Mouse (Mus musculus) C2C12 (cell line): Measurements from ENCODE around the gene Ppp3cb. TPM values are rescaled to one million over a fixed set of nuclear protein-coding genes. Genes with fewer than 3 reads are reported as not detected.

Source experiments
- H3K27me3 ChIP-seq: one replicate; pipeline ENCODE4 v1.6.1; 2011; ENCODE audit not compliant: control insufficient read depth, insufficient read depth, insufficient read length
- H3K36me3 ChIP-seq: one replicate; pipeline ENCODE4 v1.6.1; 2011; ENCODE audit not compliant: control insufficient read depth, insufficient read depth
- H3K4me3 ChIP-seq: one replicate; pipeline ENCODE4 v1.5.1; 2011; ENCODE audit warnings: mild to moderate bottlenecking, control low read depth; ENCODE audit not compliant: poor library complexity, insufficient read depth, severe bottlenecking
- H3K79me2 ChIP-seq: one replicate; pipeline ENCODE4 v1.6.1; 2011; ENCODE audit not compliant: control insufficient read depth, insufficient read depth
- H3K79me3 ChIP-seq: one replicate; pipeline ENCODE4 v1.6.1; 2011; ENCODE audit warnings: low read depth, control low read depth
- H3ac ChIP-seq: one replicate; pipeline ENCODE3; 2011; ENCODE audit warnings: low read depth; ENCODE audit not compliant: control insufficient read depth, insufficient read length
- CEBPB ChIP-seq: IDR thresholded peaks from one replicate; pipeline ENCODE4 v1.6.1; 2011; ENCODE audit warnings: low read depth, mild to moderate bottlenecking, control low read depth, moderate library complexity
- CTCF ChIP-seq: IDR thresholded peaks from one replicate; pipeline ENCODE4 v1.5.1; 2011; ENCODE audit not compliant: control insufficient read depth, insufficient read depth, insufficient read length
- FOSL1 ChIP-seq: IDR thresholded peaks from one replicate; pipeline ENCODE4 v1.8.0; 2011; ENCODE audit warnings: mild to moderate bottlenecking, low read length; ENCODE audit not compliant: poor library complexity, insufficient read depth, severe bottlenecking
- MAX ChIP-seq: IDR thresholded peaks from one replicate; pipeline ENCODE4 v1.6.1; 2011; ENCODE audit warnings: mild to moderate bottlenecking, control low read depth
- MYOD1 ChIP-seq: IDR thresholded peaks from one replicate; pipeline ENCODE4 v1.6.1; 2011; ENCODE audit warnings: low read depth; ENCODE audit not compliant: control insufficient read depth, insufficient read length
- MYOG ChIP-seq: IDR thresholded peaks from one replicate; pipeline ENCODE4 v1.6.1; 2011; ENCODE audit not compliant: control insufficient read depth, insufficient read length; ENCODE audit errors: extremely low read depth
- USF1 ChIP-seq: IDR thresholded peaks from one replicate; pipeline ENCODE4 v1.6.1; 2011; ENCODE audit warnings: low read depth, mild to moderate bottlenecking, control low read depth, moderate library complexity
- polyA plus RNA-seq: library from polyadenylated mRNA; unstranded; fragments of >200 nt; fragmentation: generic; extraction: Trizol; gene quantifications from one replicate; pipeline ENCODE4 v1.2.1, GENCODE M21; 2012; ENCODE audit warnings: missing spikeins

Ppp3cb gene
- polyA plus RNA-seq, 1 experiment, result 29.9 TPM

GRCm38 (mm10) chr14:20458378-20458777, 88.0 kb downstream of the Ppp3cb start:
- Histone ChIP-seq H3K36me3 (peaks cover 80% of the 10 kb centered on the region), H3K79me2 (no peaks in the 10 kb centered on the region), H3ac (no peak overlapping the region), H3K4me3 (no peak overlapping the region), H3K27me3 (no peaks in the 10 kb centered on the region), H3K79me3 (no peaks in the 10 kb centered on the region)
- no peak for TF ChIP-seq MYOD1
- no peak for TF ChIP-seq USF1
- TF ChIP-seq CEBPB, result no peak

- Histone ChIP-seq H3K79me3 (no peaks in the 10 kb centered on the region), H3K27me3 (no peaks in the 10 kb centered on the region), H3K4me3 (no peak overlapping the region), H3K36me3 (peaks cover 27% of the 10 kb centered on the region), H3ac (no peak overlapping the region), H3K79me2 (no peaks in the 10 kb centered on the region)
- TF ChIP-seq CEBPB, result no peak
- no peak for TF ChIP-seq FOSL1
- TF ChIP-seq CTCF, result no peak
- TF ChIP-seq MAX, result no peak
- TF ChIP-seq MYOG, result no peak
- TF ChIP-seq MYOD1, result no peak
- no peak for TF ChIP-seq USF1
Observed at GRCm38 (mm10) chr14:20452929-20453328, 93.4 kb downstream of the Ppp3cb start.

GRCm38 (mm10) chr14:20451765-20452331, 94.5 kb downstream of the Ppp3cb start, which contains the start of gene Cfap70:
TSS of gene Cfap70 (minus strand) at chr14:20452226.
- Histone ChIP-seq H3ac (no peak within 1 kb of the TSS), H3K79me3 (no peaks in the 10 kb centered on the region), H3K27me3 (no peaks in the 10 kb centered on the region), H3K4me3 (no peak within 1 kb of the TSS), H3K36me3 (peaks cover 19% of the 10 kb centered on the region), H3K79me2 (no peaks in the 10 kb centered on the region)
- no peak for TF ChIP-seq MYOG
- no peak for TF ChIP-seq CEBPB
- no peak for TF ChIP-seq CTCF
- TF ChIP-seq MAX, result no peak
- TF ChIP-seq FOSL1, result no peak
- TF ChIP-seq USF1, result no peak
- TF ChIP-seq MYOD1, result no peak

- Histone ChIP-seq H3K27me3 (no peaks in the 10 kb centered on the region), H3K36me3 (peaks cover 14% of the 10 kb centered on the region), H3K79me3 (no peaks in the 10 kb centered on the region), H3K79me2 (no peaks in the 10 kb centered on the region), H3K4me3 (no peak overlapping the region), H3ac (no peak overlapping the region)
- TF ChIP-seq CTCF (no peak), CEBPB (no peak), FOSL1 (no peak), MAX (no peak), MYOG (no peak), MYOD1 (no peak), USF1 (no peak)
Observed at GRCm38 (mm10) chr14:20451302-20451701, 95.1 kb downstream of the Ppp3cb start.

Other genes with a start within 250 kb of the Ppp3cb start
- 28.6 TPM for gene Ecd, start 198.5 kb downstream of the Ppp3cb start, polyA plus RNA-seq
- gene Fam149b, start 198.4 kb downstream of the Ppp3cb start, polyA plus RNA-seq, result 17.7 TPM
- 80.8 TPM for gene Dnajc9, start 157.7 kb downstream of the Ppp3cb start, polyA plus RNA-seq
- gene Mrps16, start 152.9 kb downstream of the Ppp3cb start, polyA plus RNA-seq, result 97.2 TPM
- 0.01 TPM for gene Cfap70, start 94.3 kb downstream of the Ppp3cb start, polyA plus RNA-seq
- 47.9 TPM for gene Anxa7, start 66.4 kb downstream of the Ppp3cb start, polyA plus RNA-seq
- gene Mss51, start 49.7 kb downstream of the Ppp3cb start, polyA plus RNA-seq, result 0.28 TPM
- gene Usp54, start 94.5 kb upstream of the Ppp3cb start, polyA plus RNA-seq, result 3.3 TPM
- 0.50 TPM for gene Myoz1, start 110.0 kb upstream of the Ppp3cb start, polyA plus RNA-seq
- gene Synpo2l, start 121.8 kb upstream of the Ppp3cb start, polyA plus RNA-seq, result 42.3 TPM
- gene Sec24c, start 127.7 kb upstream of the Ppp3cb start, polyA plus RNA-seq, result 63.4 TPM
- gene Fut11, start 148.4 kb upstream of the Ppp3cb start, polyA plus RNA-seq, result 6.3 TPM
- 177 TPM for gene Chchd1, start 156.4 kb upstream of the Ppp3cb start, polyA plus RNA-seq
- gene Zswim8, start 161.0 kb upstream of the Ppp3cb start, polyA plus RNA-seq, result 74.0 TPM
- gene Ndst2, start 188.0 kb upstream of the Ppp3cb start, polyA plus RNA-seq, result 13.5 TPM
- gene Camk2g, start 247.5 kb upstream of the Ppp3cb start, polyA plus RNA-seq, result 74.2 TPM